Mouse (Mus musculus) testis, adult 2 months (tissue): ENCODE data around the gene Aftph.

Experiments
- CTCF ChIP-seq: fragments of 200-500 bp; IDR thresholded peaks from 2 replicates; pipeline ENCODE4 v1.5.1; 2012; ENCODE audit warnings: low read depth, mild to moderate bottlenecking, inconsistent platforms, low read length, moderate library complexity; ENCODE audit not compliant: control insufficient read depth, insufficient read depth, insufficient replicate concordance
- POLR2A ChIP-seq: fragments of 200-500 bp; IDR thresholded peaks from 2 replicates; pipeline ENCODE4 v1.6.1; 2012; ENCODE audit warnings: low read depth, mild to moderate bottlenecking, inconsistent platforms, low read length, moderate library complexity; ENCODE audit not compliant: control insufficient read depth

DNA sequence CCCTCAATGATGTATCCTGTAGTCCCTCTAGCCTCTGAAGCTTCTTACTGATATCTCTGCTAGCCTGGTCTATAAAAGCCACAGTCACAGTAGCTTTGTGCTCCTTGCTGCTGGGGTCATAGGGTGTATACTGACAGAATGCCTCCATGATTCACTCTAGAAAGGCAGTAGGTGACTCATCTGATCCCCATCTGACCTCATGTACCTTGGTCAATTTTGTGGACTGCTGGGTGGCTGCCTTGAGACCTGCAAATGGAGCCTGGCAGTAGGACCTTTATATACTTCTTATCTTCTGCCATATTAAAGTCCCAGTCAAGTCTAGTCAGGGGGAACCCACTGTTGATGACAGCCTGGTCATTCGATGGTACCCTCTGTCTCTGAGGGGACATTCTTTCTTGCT is 42.1 kb upstream of the Aftph start:
- TF ChIP-seq CTCF (no peak), POLR2A (no peak)
